Mouse (Mus musculus) stomach, postnatal 0 days (tissue): Measurements from ENCODE around the gene Atxn7l3. TPM values are rescaled to one million over a fixed set of nuclear protein-coding genes. Genes with fewer than 3 reads are reported as not detected.

ENCODE experiments used
- ATAC-seq: fragments of 200-750 bp; cut with Nextera tagmentation; 2 replicates; pipeline ENCODE4 v1.8.0; 2017; ENCODE audit not compliant: low FRiP score, low TSS enrichment
- DNase-seq: peaks from one replicate; pipeline ENCODE4 v3.0.0-alpha.2; 2016; ENCODE audit warnings: low spot score
- H3K27ac ChIP-seq: fragments of 300-500 bp; sonication (generic); replicated peaks from 2 replicates; pipeline ENCODE4 v1.5.1; 2014; ENCODE audit warnings: mild to moderate bottlenecking, control low read depth
- H3K27me3 ChIP-seq: fragments of 300-500 bp; sonication (generic); 2 replicates; pipeline ENCODE4 v1.6.1; 2014; ENCODE audit warnings: low read length; ENCODE audit not compliant: control insufficient read depth, insufficient read depth
- H3K36me3 ChIP-seq: fragments of 300-500 bp; sonication (generic); 2 replicates; pipeline ENCODE4 v1.6.1; 2014; ENCODE audit warnings: low read length, mixed read lengths; ENCODE audit not compliant: control insufficient read depth, insufficient read depth
- H3K4me1 ChIP-seq: fragments of 300-500 bp; sonication (generic); replicated peaks from 2 replicates; pipeline ENCODE4 v1.6.1; 2014; ENCODE audit warnings: antibody characterized with exemption; ENCODE audit not compliant: control insufficient read depth, insufficient read depth
- H3K4me2 ChIP-seq: fragments of 300-500 bp; sonication (generic); replicated peaks from 2 replicates; pipeline ENCODE4 v1.6.1; 2014; ENCODE audit warnings: low read depth, mild to moderate bottlenecking, control low read depth, moderate library complexity
- H3K4me3 ChIP-seq: fragments of 300-500 bp; sonication (generic); 2 replicates; pipeline ENCODE4 v1.5.1; 2014; ENCODE audit warnings: low read depth, low read length, control low read depth
- H3K9ac ChIP-seq: fragments of 300-500 bp; sonication (generic); 2 replicates; pipeline ENCODE4 v1.6.1; 2014; ENCODE audit warnings: mild to moderate bottlenecking, low read length, control low read depth, mixed read lengths
- H3K9me3 ChIP-seq: fragments of 300-500 bp; sonication (generic); 2 replicates; pipeline ENCODE4 v1.6.1; 2016; ENCODE audit warnings: low read length; ENCODE audit not compliant: control insufficient read depth
- CTCF ChIP-seq: IDR thresholded peaks from 2 replicates; pipeline ENCODE4 v1.5.1; 2016; ENCODE audit warnings: antibody characterized with exemption, low read depth, mild to moderate bottlenecking, moderate library complexity
- EP300 ChIP-seq: optimal IDR thresholded peaks from 2 replicates; pipeline ENCODE3; 2016; ENCODE audit warnings: antibody characterized with exemption
- WGBS: fragments of 180-500 bp; shearing (Covaris S2); extraction: QIAGEN DNeasy Blood & Tissue Kit; methylation state at CpG from one replicate; pipeline ENCODE4 v1.1.7; 2014; 5-methylcytosine and 5-hydroxymethylcytosine counted together
- polyA plus RNA-seq: library from polyadenylated mRNA; unstranded; fragments of >200 nt; fragmentation: Nextera tagmentation; extraction: Ambion mirVana; gene quantifications from 2 replicates; pipeline ENCODE4 v1.2.1, GENCODE M21; 2015

Gene Atxn7l3
- polyA plus RNA-seq, 1 experiment from 2014 or later = 7.3 TPM

- no peak for DNase-seq
- no peak for ATAC-seq
- peaks cover 6% of the 10 kb centered on the region; the same call in 1 of the 2 replicates for H3K4me1 ChIP-seq
- no peaks in the 10 kb centered on the region for H3K27me3 ChIP-seq
- peaks cover 18% of the 10 kb centered on the region for H3K36me3 ChIP-seq
- WGBS = 75% methylated on average over 9 of the region's 9 CpGs
- no peak overlapping the region for H3K4me2 ChIP-seq
- TF ChIP-seq EP300 = no peak
- TF ChIP-seq CTCF = no peak
- no peak overlapping the region for H3K9ac ChIP-seq
- no peak overlapping the region for H3K27ac ChIP-seq
- H3K4me3 ChIP-seq = no peak overlapping the region
- H3K9me3 ChIP-seq = no peaks in the 10 kb centered on the region
Observed at GRCm38 (mm10) chr11:102308104-102308503, 11.7 kb upstream of the Atxn7l3 start.

- no peak overlapping the region for H3K4me3 ChIP-seq
- peaks cover 6% of the 10 kb centered on the region; the same call in 1 of the 2 replicates for H3K4me1 ChIP-seq
- no peaks in the 10 kb centered on the region for H3K27me3 ChIP-seq
- H3K9ac ChIP-seq = no peak overlapping the region
- no peak for TF ChIP-seq CTCF
- TF ChIP-seq EP300 = no peak
- no peak for DNase-seq
- 66% methylated on average over 3 of the region's 3 CpGs for WGBS
- no peak for ATAC-seq
- no peaks in the 10 kb centered on the region for H3K9me3 ChIP-seq
- H3K4me2 ChIP-seq = no peak overlapping the region
- H3K27ac ChIP-seq = no peak overlapping the region
- peaks cover 18% of the 10 kb centered on the region for H3K36me3 ChIP-seq
Observed at GRCm38 (mm10) chr11:102305359-102305758, 8.9 kb upstream of the Atxn7l3 start.

- no peak overlapping the region; the same call in 1 of the 2 replicates for H3K27ac ChIP-seq
- no peak for TF ChIP-seq EP300
- no peak for TF ChIP-seq CTCF
- H3K4me2 ChIP-seq = no peak overlapping the region
- no peak overlapping the region for H3K4me3 ChIP-seq
- H3K9ac ChIP-seq = no peak overlapping the region
- 32% methylated on average over 2 of the region's 2 CpGs for WGBS
- H3K4me1 ChIP-seq = no peaks in the 10 kb centered on the region
- no peak for ATAC-seq
- peaks cover 16% of the 10 kb centered on the region for H3K36me3 ChIP-seq
- DNase-seq = peak; percentile 22
- H3K9me3 ChIP-seq = no peaks in the 10 kb centered on the region
- no peaks in the 10 kb centered on the region for H3K27me3 ChIP-seq
Observed at GRCm38 (mm10) chr11:102304141-102304540, 7.7 kb upstream of the Atxn7l3 start.

GRCm38 (mm10) chr11:102299839-102300238, 3.4 kb upstream of the Atxn7l3 start:
- Histone ChIP-seq H3K9me3 (no peaks in the 10 kb centered on the region), H3K36me3 (no peaks in the 10 kb centered on the region), H3K4me3 (no peak overlapping the region), H3K4me1 (peaks cover 6% of the 10 kb centered on the region; the same call in 1 of the 2 replicates), H3K27ac (no peak overlapping the region), H3K9ac (no peak overlapping the region), H3K27me3 (no peaks in the 10 kb centered on the region), H3K4me2 (no peak overlapping the region)
- 5% methylated on average over 1 of the region's 1 CpGs for WGBS
- DNase-seq (peak; percentile 79), ATAC-seq (no peak)
- TF ChIP-seq CTCF (peak; percentile 80), EP300 (no peak)

- peaks cover 6% of the 10 kb centered on the region; the same call in 1 of the 2 replicates for H3K4me1 ChIP-seq
- H3K27ac ChIP-seq = peak overlapping the region; percentile 99
- no peaks in the 10 kb centered on the region for H3K9me3 ChIP-seq
- no peaks in the 10 kb centered on the region; the same call in 1 of the 2 replicates for H3K36me3 ChIP-seq
- peak overlapping the region; percentile 79 for H3K4me2 ChIP-seq
- peak overlapping the region; percentile 84 for H3K4me3 ChIP-seq
- ATAC-seq (no peak), DNase-seq (no peak)
- WGBS = 22% methylated on average over 27 of the region's 27 CpGs
- TF ChIP-seq EP300 = no peak
- no peak for TF ChIP-seq CTCF
- H3K27me3 ChIP-seq = no peaks in the 10 kb centered on the region
- peak overlapping the region; percentile 70 for H3K9ac ChIP-seq
Observed at GRCm38 (mm10) chr11:102297577-102298556, 1.4 kb upstream of the Atxn7l3 start.
